Mouse (Mus musculus): ENCODE results near the gene Mecp2. TPM values are rescaled to one million over a fixed set of nuclear protein-coding genes. Genes with fewer than 3 reads are reported as not detected.

The Mecp2 gene
- polyA plus RNA-seq, 1 experiment: 4.4 TPM

GRCm38 (mm10) chrX:74030000-74030399, 105.2 kb downstream of the Mecp2 start:
- H3K27me3 ChIP-seq (ENCODE audit: control insufficient read depth): peaks cover 3% of the 10 kb centered on the region; the same call in 1 of the 2 replicates
- H3K9me3 ChIP-seq (ENCODE audit: control insufficient read depth, low read length): no peaks in the 10 kb centered on the region
- TF ChIP-seq TAL1 (IDR thresholded peaks at IDR 0.05; ENCODE audit: low read length) (no peak), GATA1 (IDR thresholded peaks at IDR 0.05; ENCODE audit: low read length) (no peak)
- H3K4me3 ChIP-seq (replicated peaks): no peak overlapping the region
- H3K4me1 ChIP-seq (ENCODE audit: control insufficient read depth): no peaks in the 10 kb centered on the region
- peaks cover 40% of the 10 kb centered on the region for H3K36me3 ChIP-seq (ENCODE audit: control insufficient read depth)

DNA sequence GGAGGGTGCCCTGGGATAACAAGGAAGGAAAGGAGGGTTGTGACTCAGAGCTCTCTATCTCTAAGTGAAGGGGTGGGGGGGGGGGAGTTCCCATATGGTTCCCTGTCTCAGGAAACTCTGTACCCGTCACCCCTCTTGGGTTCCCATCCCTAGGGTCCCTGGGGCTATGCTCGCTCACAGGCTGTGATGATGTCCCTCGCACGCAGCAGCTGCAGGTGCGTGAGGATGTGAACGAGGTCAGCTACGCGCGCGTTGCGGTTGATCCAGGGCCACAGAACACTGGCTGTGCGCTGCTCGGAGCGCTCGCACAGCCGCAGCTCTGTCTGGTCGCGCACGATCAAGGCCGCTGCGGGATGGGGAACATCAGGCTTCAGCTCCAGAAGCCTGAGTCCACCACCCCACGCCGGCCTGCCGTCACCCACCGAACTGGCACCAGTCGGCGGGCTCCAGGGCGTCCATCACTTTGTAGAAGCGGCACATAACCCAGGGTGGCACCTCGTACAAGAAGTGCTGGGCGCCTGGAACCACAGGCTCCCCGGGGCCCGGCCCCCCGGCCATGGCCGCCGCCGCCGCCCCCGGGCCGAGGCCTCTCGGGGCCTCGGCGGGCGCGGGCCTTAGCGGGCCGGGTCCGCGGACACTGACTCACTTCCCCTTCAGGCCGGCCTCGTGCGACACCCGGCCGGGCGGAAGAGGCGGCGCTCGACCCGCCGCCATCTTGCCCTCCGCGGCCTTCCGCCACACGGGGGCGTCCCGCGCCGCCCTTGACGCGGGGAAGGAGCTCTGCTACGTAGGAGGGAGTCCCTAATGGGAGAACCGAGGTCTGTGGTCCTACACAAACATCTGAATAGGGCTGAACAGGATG, 111.7 kb downstream of the Mecp2 start, which contains the start of gene Irak1:
Gene Irak1, minus strand, starts transcription at position 731 of the 862 bp plus-strand sequence.
- Histone ChIP-seq H3K4me1 (ENCODE audit: control insufficient read depth) (peaks cover 37% of the 10 kb centered on the region), H3K4me3 (replicated peaks) (peak within 1 kb of the TSS; percentile 84), H3K27me3 (ENCODE audit: control insufficient read depth) (peaks cover 3% of the 10 kb centered on the region; the same call in 1 of the 2 replicates), H3K36me3 (ENCODE audit: control insufficient read depth) (peaks cover 40% of the 10 kb centered on the region), H3K9me3 (ENCODE audit: control insufficient read depth, low read length) (no peaks in the 10 kb centered on the region; the same call in 1 of the 2 replicates)
- TF ChIP-seq GATA1 (IDR thresholded peaks at IDR 0.05; ENCODE audit: low read length) (no peak), TAL1 (IDR thresholded peaks at IDR 0.05; ENCODE audit: low read length) (no peak)

- Histone ChIP-seq H3K36me3 (ENCODE audit: control insufficient read depth) (peaks cover 46% of the 10 kb centered on the region), H3K27me3 (ENCODE audit: control insufficient read depth) (peaks cover 3% of the 10 kb centered on the region; the same call in 1 of the 2 replicates), H3K4me3 (replicated peaks) (peak overlapping the region; percentile 84), H3K9me3 (ENCODE audit: control insufficient read depth, low read length) (no peaks in the 10 kb centered on the region; the same call in 1 of the 2 replicates), H3K4me1 (ENCODE audit: control insufficient read depth) (peaks cover 43% of the 10 kb centered on the region)
- no peak for TF ChIP-seq GATA1 (IDR thresholded peaks at IDR 0.05; ENCODE audit: low read length)
- no peak for TF ChIP-seq TAL1 (IDR thresholded peaks at IDR 0.05; ENCODE audit: low read length)
These were observed 112.4 kb downstream of the Mecp2 start for GRCm38 (mm10) chrX:74022795-74023187.

DNA sequence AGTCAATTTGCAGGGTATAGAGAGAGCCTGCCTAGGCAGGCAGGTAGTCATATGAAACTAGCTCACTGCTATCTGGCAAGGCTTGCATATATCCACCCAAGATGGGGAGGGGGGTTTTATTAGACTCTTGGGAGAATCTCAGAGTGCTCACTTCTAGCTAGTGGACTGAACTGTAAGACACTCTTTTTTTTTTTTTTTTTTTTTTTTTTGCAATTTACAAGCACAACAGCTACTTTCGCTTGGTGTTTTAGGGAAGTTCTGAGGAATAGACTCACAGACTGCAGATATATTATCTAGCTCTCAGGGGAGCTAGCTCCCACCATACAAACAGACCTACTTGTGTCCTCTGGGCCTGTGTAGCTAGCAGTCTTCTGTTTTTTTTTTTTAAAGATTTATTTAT, 120.6 kb downstream of the Mecp2 start:
- no peak for TF ChIP-seq GATA1 (IDR thresholded peaks at IDR 0.05; ENCODE audit: low read length)
- TF ChIP-seq TAL1 (IDR thresholded peaks at IDR 0.05; ENCODE audit: low read length): no peak
- no peaks in the 10 kb centered on the region for H3K27me3 ChIP-seq (ENCODE audit: control insufficient read depth)
- peaks cover 51% of the 10 kb centered on the region for H3K36me3 ChIP-seq (ENCODE audit: control insufficient read depth)
- no peaks in the 10 kb centered on the region for H3K9me3 ChIP-seq (ENCODE audit: control insufficient read depth, low read length)
- peaks cover 14% of the 10 kb centered on the region for H3K4me1 ChIP-seq (ENCODE audit: control insufficient read depth)
- no peak overlapping the region for H3K4me3 ChIP-seq (replicated peaks)

GRCm38 (mm10) chrX:74008063-74008462, 127.1 kb downstream of the Mecp2 start:
- Histone ChIP-seq H3K4me1 (ENCODE audit: control insufficient read depth) (no peaks in the 10 kb centered on the region), H3K36me3 (ENCODE audit: control insufficient read depth) (no peaks in the 10 kb centered on the region), H3K4me3 (replicated peaks) (no peak overlapping the region), H3K27me3 (ENCODE audit: control insufficient read depth) (no peaks in the 10 kb centered on the region; the same call in 1 of the 2 replicates), H3K9me3 (ENCODE audit: control insufficient read depth, low read length) (no peaks in the 10 kb centered on the region)
- no peak for TF ChIP-seq TAL1 (IDR thresholded peaks at IDR 0.05; ENCODE audit: low read length)
- TF ChIP-seq GATA1 (IDR thresholded peaks at IDR 0.05; ENCODE audit: low read length): no peak

DNA sequence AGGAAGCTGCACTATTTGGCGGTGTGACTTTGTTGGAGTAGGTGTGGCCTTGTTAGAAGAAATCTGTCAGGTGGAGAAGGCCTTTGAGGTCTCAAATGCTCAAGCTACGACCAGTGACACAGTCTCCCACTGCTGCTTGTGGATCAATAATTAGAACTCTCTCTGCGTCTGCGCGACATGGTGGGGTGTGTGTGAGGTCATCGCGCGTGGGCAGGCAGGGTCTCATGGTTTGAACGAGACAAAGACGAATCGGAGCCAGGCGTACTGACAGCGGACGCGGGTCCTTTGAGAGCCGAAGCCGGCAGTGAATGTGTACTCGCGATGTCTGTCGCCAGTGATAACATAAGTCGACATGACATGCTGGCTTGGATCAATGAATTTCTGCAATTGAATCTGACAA, 128.8 kb downstream of the Mecp2 start:
- TF ChIP-seq GATA1 (IDR thresholded peaks at IDR 0.05; ENCODE audit: low read length) (no peak), TAL1 (IDR thresholded peaks at IDR 0.05; ENCODE audit: low read length) (no peak)
- no peak overlapping the region for H3K4me3 ChIP-seq (replicated peaks)
- no peaks in the 10 kb centered on the region for H3K4me1 ChIP-seq (ENCODE audit: control insufficient read depth)
- no peaks in the 10 kb centered on the region for H3K9me3 ChIP-seq (ENCODE audit: control insufficient read depth, low read length)
- H3K27me3 ChIP-seq (ENCODE audit: control insufficient read depth): no peaks in the 10 kb centered on the region; the same call in 1 of the 2 replicates
- H3K36me3 ChIP-seq (ENCODE audit: control insufficient read depth): no peaks in the 10 kb centered on the region

- H3K36me3 ChIP-seq (ENCODE audit: control insufficient read depth): no peaks in the 10 kb centered on the region
- no peaks in the 10 kb centered on the region; the same call in 1 of the 2 replicates for H3K27me3 ChIP-seq (ENCODE audit: control insufficient read depth)
- TF ChIP-seq GATA1 (IDR thresholded peaks at IDR 0.05; ENCODE audit: low read length): no peak
- no peak overlapping the region for H3K4me3 ChIP-seq (replicated peaks)
- H3K9me3 ChIP-seq (ENCODE audit: control insufficient read depth, low read length): no peaks in the 10 kb centered on the region
- H3K4me1 ChIP-seq (ENCODE audit: control insufficient read depth): peaks cover 21% of the 10 kb centered on the region
These were observed 131.5 kb downstream of the Mecp2 start for GRCm38 (mm10) chrX:74003644-74004043.

DNA sequence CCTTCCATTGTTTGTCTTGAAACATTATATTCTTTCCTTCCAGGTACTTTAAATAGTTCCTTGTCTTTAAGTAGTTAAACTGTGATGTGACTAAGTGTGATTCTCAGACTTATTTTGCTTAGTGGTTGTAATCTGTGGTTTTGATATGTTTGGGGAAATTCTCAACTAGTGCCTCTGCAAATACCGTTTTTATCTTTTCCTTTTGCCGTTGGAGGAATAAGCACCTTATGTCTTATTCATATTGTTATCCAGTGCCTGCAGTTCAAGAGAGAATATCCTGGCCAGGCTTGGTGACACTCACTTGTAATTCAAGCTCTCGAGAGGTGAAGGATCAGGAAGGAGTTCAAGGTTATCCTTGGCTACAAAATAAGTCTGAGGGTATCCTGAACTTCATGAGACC, 134.1 kb downstream of the Mecp2 start:
- no peaks in the 10 kb centered on the region for H3K36me3 ChIP-seq (ENCODE audit: control insufficient read depth)
- no peaks in the 10 kb centered on the region for H3K9me3 ChIP-seq (ENCODE audit: control insufficient read depth, low read length)
- no peaks in the 10 kb centered on the region for H3K27me3 ChIP-seq (ENCODE audit: control insufficient read depth)
- peaks cover 43% of the 10 kb centered on the region for H3K4me1 ChIP-seq (ENCODE audit: control insufficient read depth)
- no peak overlapping the region for H3K4me3 ChIP-seq (replicated peaks)
- TF ChIP-seq TAL1 (IDR thresholded peaks at IDR 0.05; ENCODE audit: low read length): no peak

Data from erythroblast, embryonic 14.5 days (primary cell).